Mouse (Mus musculus): ENCODE data around the gene Prorsd1.

Gene Prorsd1

DNA sequence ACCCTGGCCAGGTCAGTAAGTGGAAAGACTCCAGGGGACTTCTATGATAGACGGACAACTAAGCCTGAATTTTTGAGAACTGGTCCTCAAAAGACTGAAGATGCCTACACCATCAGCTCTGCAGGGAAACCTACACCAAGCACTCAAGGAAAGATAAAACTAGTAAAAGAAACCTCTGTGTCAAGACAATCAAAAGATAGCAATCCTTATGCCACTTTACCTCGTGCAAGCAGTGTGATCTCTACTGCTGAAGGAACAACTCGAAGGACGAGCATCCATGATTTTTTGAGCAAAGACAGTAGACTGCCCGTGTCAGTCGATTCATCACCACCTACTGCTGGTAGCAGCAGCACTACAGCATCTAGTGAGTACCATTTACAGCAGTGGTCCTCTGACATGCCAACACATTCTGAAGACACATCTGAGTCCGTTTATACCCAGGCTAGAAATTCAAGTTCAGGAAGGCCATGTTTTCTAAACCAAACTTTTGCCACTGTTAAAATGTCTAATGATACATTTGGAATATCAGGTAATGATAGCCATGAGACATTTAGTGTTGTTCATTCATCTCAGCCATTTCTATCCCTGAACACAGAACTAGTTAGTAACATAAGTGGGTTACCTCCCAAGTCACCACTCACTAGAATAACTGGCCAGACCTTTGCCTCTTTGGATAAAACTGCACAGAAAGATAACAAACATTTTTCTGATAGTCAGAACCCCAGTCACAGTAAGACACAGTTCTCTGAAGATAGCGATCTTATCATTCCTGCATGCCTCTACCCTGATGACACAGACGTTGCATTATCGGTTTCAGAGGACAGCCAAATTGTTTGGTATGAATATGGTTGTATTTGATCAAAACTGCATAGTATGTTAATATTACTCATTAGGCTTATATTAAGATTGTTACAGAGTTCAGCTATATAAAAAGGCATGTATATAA lies 10.6 kb downstream of the Prorsd1 start:
- no peak for DNase-seq

GRCm38 (mm10) chr11:29496962-29497361 lies 17.9 kb downstream of the Prorsd1 start:
- DNase-seq = no peak

GRCm38 (mm10) chr11:29493135-29493534 lies 21.7 kb downstream of the Prorsd1 start:
- no peak for DNase-seq

GRCm38 (mm10) chr11:29474676-29475075 lies 40.2 kb downstream of the Prorsd1 start:
- DNase-seq = no peak

Measured in lung, adult 18-20 months (tissue).